Mouse (Mus musculus): ENCODE measurements around the gene Nr1d1. TPM values are rescaled to one million over a fixed set of nuclear protein-coding genes. Genes with fewer than 3 reads are reported as not detected.
"Not testable (repeated sequence)": the region's sequence is repeated elsewhere in the genome, so short reads cannot be mapped to it uniquely, and the experiment has no call there.

Nr1d1 gene
- polyA plus RNA-seq, 1 experiment from 2014 or later, result 7.5 TPM

- WGBS, result under 1% methylated on average over 17 of the region's 17 CpGs
- Histone ChIP-seq H3K27ac (peak overlapping the region; percentile 96), H3K4me1 (replicated peaks) (peaks cover 56% of the 10 kb centered on the region), H3K27me3 (no peaks in the 10 kb centered on the region), H3K4me3 (peak overlapping the region; percentile 79), H3K4me2 (peak overlapping the region; percentile 89), H3K9ac (peak overlapping the region; percentile 88), H3K36me3 (no peaks in the 10 kb centered on the region), H3K9me3 (replicated peaks) (no peaks in the 10 kb centered on the region)
- ATAC-seq (replicated peaks; ENCODE audit: insufficient number of reproducible peaks, insufficient read depth, low FRiP score, low read depth), result no peak
These were observed 34.0 kb downstream of the Nr1d1 start for GRCm38 (mm10) chr11:98741051-98741620.

- Histone ChIP-seq H3K36me3 (no peaks in the 10 kb centered on the region), H3K9ac (peak within 1 kb of the TSS; percentile 88), H3K4me1 (replicated peaks) (peaks cover 50% of the 10 kb centered on the region), H3K27me3 (no peaks in the 10 kb centered on the region), H3K4me2 (peak within 1 kb of the TSS; percentile 89), H3K4me3 (peak within 1 kb of the TSS; percentile 79), H3K27ac (peak within 1 kb of the TSS; percentile 96), H3K9me3 (replicated peaks) (no peaks in the 10 kb centered on the region)
- under 1% methylated on average over 22 of the region's 22 CpGs for WGBS
- ATAC-seq (replicated peaks; ENCODE audit: insufficient number of reproducible peaks, insufficient read depth, low FRiP score, low read depth), result peak; percentile 67
These were observed 34.6 kb downstream of the Nr1d1 start, which contains the start of gene Thra for GRCm38 (mm10) chr11:98740393-98741050. TSS of gene Thra (plus strand) at chr11:98740638.

- Histone ChIP-seq H3K4me3 (peak overlapping the region; percentile 79), H3K9me3 (replicated peaks) (no peaks in the 10 kb centered on the region), H3K4me2 (peak overlapping the region; percentile 89), H3K9ac (peak overlapping the region; percentile 88), H3K27ac (peak overlapping the region; percentile 96), H3K36me3 (no peaks in the 10 kb centered on the region), H3K4me1 (replicated peaks) (peaks cover 45% of the 10 kb centered on the region), H3K27me3 (no peaks in the 10 kb centered on the region)
- 10% methylated on average over 8 of the region's 8 CpGs for WGBS
- ATAC-seq (replicated peaks; ENCODE audit: insufficient number of reproducible peaks, insufficient read depth, low FRiP score, low read depth), result 0 out of 2 replicates have a peak, but pooled peaks have one; percentile 1
These were observed 35.1 kb downstream of the Nr1d1 start for GRCm38 (mm10) chr11:98740026-98740392.

- no peak for ATAC-seq (replicated peaks; ENCODE audit: insufficient number of reproducible peaks, insufficient read depth, low FRiP score, low read depth)
- H3K4me1 ChIP-seq (replicated peaks), result peaks cover 34% of the 10 kb centered on the region
- WGBS, result 63% methylated on average over 9 of the region's 9 CpGs
- H3K4me3 ChIP-seq, result no peak overlapping the region
- H3K4me2 ChIP-seq, result no peak overlapping the region
- H3K9ac ChIP-seq, result no peak overlapping the region
- 0 out of 2 replicates have a peak overlapping the region, but pooled peaks have one; percentile 96 for H3K27ac ChIP-seq
- no peaks in the 10 kb centered on the region for H3K9me3 ChIP-seq (replicated peaks)
- H3K27me3 ChIP-seq, result no peaks in the 10 kb centered on the region
- no peaks in the 10 kb centered on the region for H3K36me3 ChIP-seq
These were observed 36.2 kb downstream of the Nr1d1 start for GRCm38 (mm10) chr11:98738925-98739324.

- Histone ChIP-seq H3K36me3 (no peaks in the 10 kb centered on the region), H3K27me3 (no peaks in the 10 kb centered on the region), H3K9me3 (replicated peaks) (no peaks in the 10 kb centered on the region), H3K27ac (no peak overlapping the region), H3K4me2 (no peak overlapping the region), H3K4me3 (no peak overlapping the region), H3K4me1 (replicated peaks) (peaks cover 29% of the 10 kb centered on the region), H3K9ac (no peak overlapping the region)
- no peak for ATAC-seq (replicated peaks; ENCODE audit: insufficient number of reproducible peaks, insufficient read depth, low FRiP score, low read depth)
- 51% methylated on average over 4 of the region's 4 CpGs for WGBS
These were observed 36.7 kb downstream of the Nr1d1 start for GRCm38 (mm10) chr11:98738428-98738911.

- ATAC-seq (replicated peaks; ENCODE audit: insufficient number of reproducible peaks, insufficient read depth, low FRiP score, low read depth); H3K4me2 ChIP-seq; H3K9me3 ChIP-seq (replicated peaks); H3K36me3 ChIP-seq; H3K4me3 ChIP-seq; H3K27me3 ChIP-seq; H3K9ac ChIP-seq; H3K27ac ChIP-seq: not testable (repeated sequence)
- 77% methylated on average over 2 of the region's 2 CpGs for WGBS
- peaks cover 20% of the 10 kb centered on the region for H3K4me1 ChIP-seq (replicated peaks)
These were observed 37.9 kb downstream of the Nr1d1 start for GRCm38 (mm10) chr11:98737220-98737619.

- no peak for ATAC-seq (replicated peaks; ENCODE audit: insufficient number of reproducible peaks, insufficient read depth, low FRiP score, low read depth)
- WGBS, result 81% methylated on average over 1 of the region's 1 CpGs
- Histone ChIP-seq H3K9ac (no peak overlapping the region), H3K4me1 (replicated peaks) (peaks cover 19% of the 10 kb centered on the region), H3K4me3 (no peak overlapping the region), H3K9me3 (replicated peaks) (no peaks in the 10 kb centered on the region), H3K36me3 (no peaks in the 10 kb centered on the region), H3K4me2 (no peak overlapping the region), H3K27ac (no peak overlapping the region), H3K27me3 (no peaks in the 10 kb centered on the region)
These were observed 39.0 kb downstream of the Nr1d1 start for GRCm38 (mm10) chr11:98736176-98736575.

GRCm38 (mm10) chr11:98735111-98735510 lies 40.0 kb downstream of the Nr1d1 start:
- no peak overlapping the region for H3K9ac ChIP-seq
- no peaks in the 10 kb centered on the region for H3K27me3 ChIP-seq
- WGBS, result 85% methylated on average over 4 of the region's 4 CpGs
- ATAC-seq (replicated peaks; ENCODE audit: insufficient number of reproducible peaks, insufficient read depth, low FRiP score, low read depth), result no peak
- no peak overlapping the region for H3K27ac ChIP-seq
- H3K4me3 ChIP-seq, result no peak overlapping the region
- H3K4me2 ChIP-seq, result no peak overlapping the region
- no peaks in the 10 kb centered on the region for H3K9me3 ChIP-seq (replicated peaks)
- peaks cover 22% of the 10 kb centered on the region for H3K4me1 ChIP-seq (replicated peaks)
- no peaks in the 10 kb centered on the region for H3K36me3 ChIP-seq

GRCm38 (mm10) chr11:98734020-98734419 lies 41.1 kb downstream of the Nr1d1 start:
- H3K27ac ChIP-seq, result no peak overlapping the region
- no peaks in the 10 kb centered on the region for H3K9me3 ChIP-seq (replicated peaks)
- peaks cover 17% of the 10 kb centered on the region for H3K4me1 ChIP-seq (replicated peaks)
- H3K9ac ChIP-seq, result no peak overlapping the region
- H3K27me3 ChIP-seq, result no peaks in the 10 kb centered on the region
- no peak overlapping the region for H3K4me3 ChIP-seq
- H3K36me3 ChIP-seq, result no peaks in the 10 kb centered on the region
- no peak overlapping the region for H3K4me2 ChIP-seq
- 75% methylated on average over 3 of the region's 3 CpGs for WGBS
- ATAC-seq (replicated peaks; ENCODE audit: insufficient number of reproducible peaks, insufficient read depth, low FRiP score, low read depth), result no peak

- no peak overlapping the region for H3K4me3 ChIP-seq
- no peak overlapping the region for H3K4me2 ChIP-seq
- H3K9me3 ChIP-seq (replicated peaks), result no peaks in the 10 kb centered on the region
- H3K27me3 ChIP-seq, result no peaks in the 10 kb centered on the region
- 0 out of 2 replicates have a peak, but pooled peaks cover 4% of the 10 kb centered on the region for H3K36me3 ChIP-seq
- H3K27ac ChIP-seq, result peak overlapping the region; percentile 26; the same call in 1 of the 2 replicates
- ATAC-seq (replicated peaks; ENCODE audit: insufficient number of reproducible peaks, insufficient read depth, low FRiP score, low read depth), result no peak
- no peak overlapping the region for H3K9ac ChIP-seq
- peaks cover 17% of the 10 kb centered on the region for H3K4me1 ChIP-seq (replicated peaks)
- WGBS, result 42% methylated on average over 5 of the region's 5 CpGs
These were observed 44.0 kb downstream of the Nr1d1 start for GRCm38 (mm10) chr11:98731134-98731533.

- H3K4me2 ChIP-seq, result no peak overlapping the region
- no peak overlapping the region for H3K4me3 ChIP-seq
- peaks cover 17% of the 10 kb centered on the region for H3K4me1 ChIP-seq (replicated peaks)
- 46% methylated on average over 4 of the region's 4 CpGs for WGBS
- no peak for ATAC-seq (replicated peaks; ENCODE audit: insufficient number of reproducible peaks, insufficient read depth, low FRiP score, low read depth)
- no peaks in the 10 kb centered on the region for H3K27me3 ChIP-seq
- peaks cover 4% of the 10 kb centered on the region; the same call in 1 of the 2 replicates for H3K36me3 ChIP-seq
- peak overlapping the region; percentile 31; the same call in 1 of the 2 replicates for H3K27ac ChIP-seq
- H3K9ac ChIP-seq, result no peak overlapping the region
- no peaks in the 10 kb centered on the region for H3K9me3 ChIP-seq (replicated peaks)
These were observed 44.4 kb downstream of the Nr1d1 start for GRCm38 (mm10) chr11:98730727-98731126.

Data from heart, embryonic 15.5 days (tissue).